Mouse (Mus musculus) WW6 (cell line): Measurements from ENCODE around the gene Cdh16.

Source experiments
- DNase-seq: peaks from one replicate; pipeline ENCODE4 v3.0.0-alpha.2; 2013; ENCODE audit warnings: low read depth, low spot score

The Cdh16 gene

GRCm38 (mm10) chr8:104577606-104578005 lies 46.6 kb downstream of the Cdh16 start:
- peak; percentile 57 for DNase-seq

DNA sequence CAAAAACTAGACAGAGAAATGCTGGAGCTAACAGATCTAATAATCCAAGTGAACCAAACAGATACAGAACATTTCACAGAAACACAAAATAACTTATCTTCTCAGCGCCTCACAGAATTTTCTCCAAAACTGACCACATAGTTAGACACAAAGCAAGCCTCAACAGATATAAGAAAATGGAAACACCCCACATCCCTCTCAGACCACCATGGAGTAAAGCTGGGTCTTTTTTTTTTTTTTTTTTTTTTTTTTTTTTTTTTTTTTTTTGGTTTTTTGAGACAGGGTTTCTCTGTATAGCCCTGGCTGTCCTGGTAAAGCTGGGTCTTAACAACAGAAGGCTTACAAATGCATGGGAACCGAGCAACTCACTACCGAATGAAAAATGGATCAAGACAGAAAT lies 47.4 kb downstream of the Cdh16 start:
- no peak for DNase-seq

DNA sequence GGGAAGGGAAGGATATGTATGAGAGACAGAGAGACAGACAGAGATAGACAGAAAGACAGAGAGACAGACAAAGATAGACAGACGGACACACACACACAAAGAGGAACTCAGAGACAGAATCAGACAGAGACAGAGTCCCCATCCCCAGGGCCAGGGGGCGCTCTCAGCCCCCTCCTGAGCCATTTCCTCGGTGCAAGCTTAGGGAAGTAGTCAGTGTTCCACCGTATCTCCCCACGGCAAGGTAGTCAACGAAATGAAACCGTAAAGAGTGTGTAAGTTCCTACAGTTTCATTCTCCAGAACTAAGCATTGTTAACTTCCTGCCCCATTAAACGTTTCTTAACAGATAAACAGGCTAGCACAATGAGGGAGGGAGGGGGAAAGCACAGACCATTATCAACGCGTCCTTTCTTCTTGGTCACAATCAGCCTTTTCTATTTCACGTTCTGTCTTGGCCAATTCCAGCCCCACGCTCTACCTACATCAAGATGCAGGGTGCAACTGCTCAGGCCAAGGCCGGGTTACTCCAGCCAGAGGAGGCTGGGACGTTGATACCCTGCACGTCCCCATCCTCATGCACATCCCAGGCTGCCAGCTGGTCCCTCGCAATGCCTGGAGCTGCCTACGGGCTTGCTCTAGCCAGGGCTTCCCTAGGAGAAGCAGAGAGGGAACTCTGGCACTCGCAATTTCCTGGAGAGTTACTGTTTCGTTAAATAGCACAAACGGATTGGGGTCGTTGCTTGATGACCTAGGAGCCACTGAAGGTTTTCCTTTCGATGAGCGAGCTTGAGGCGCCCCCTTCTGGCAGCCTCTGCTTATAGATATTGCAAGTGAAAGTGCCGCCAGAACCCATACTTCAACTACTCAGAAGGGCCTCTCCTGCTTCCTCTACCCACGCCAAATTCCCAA lies 53.5 kb downstream of the Cdh16 start:
- DNase-seq, result peak; percentile 66

- DNase-seq, result no peak
Observed at GRCm38 (mm10) chr8:104569559-104569958, 54.6 kb downstream of the Cdh16 start.

DNA sequence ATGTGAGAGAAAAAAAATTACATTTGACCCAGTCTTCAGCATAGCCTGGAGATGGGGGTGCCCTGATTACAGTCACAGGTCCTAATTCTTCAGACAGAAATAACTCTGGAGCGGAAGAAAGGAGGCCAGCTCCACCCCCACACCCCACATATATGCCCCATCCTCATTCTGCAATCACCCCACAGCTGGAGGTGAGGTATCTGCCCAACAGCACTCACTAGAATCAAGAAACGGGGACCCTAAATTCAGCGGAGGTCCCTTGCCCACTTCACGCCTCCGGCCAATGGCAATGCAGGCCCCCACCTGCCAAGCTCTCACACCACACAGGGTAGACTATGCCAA lies 58.8 kb downstream of the Cdh16 start:
- no peak for DNase-seq

DNA sequence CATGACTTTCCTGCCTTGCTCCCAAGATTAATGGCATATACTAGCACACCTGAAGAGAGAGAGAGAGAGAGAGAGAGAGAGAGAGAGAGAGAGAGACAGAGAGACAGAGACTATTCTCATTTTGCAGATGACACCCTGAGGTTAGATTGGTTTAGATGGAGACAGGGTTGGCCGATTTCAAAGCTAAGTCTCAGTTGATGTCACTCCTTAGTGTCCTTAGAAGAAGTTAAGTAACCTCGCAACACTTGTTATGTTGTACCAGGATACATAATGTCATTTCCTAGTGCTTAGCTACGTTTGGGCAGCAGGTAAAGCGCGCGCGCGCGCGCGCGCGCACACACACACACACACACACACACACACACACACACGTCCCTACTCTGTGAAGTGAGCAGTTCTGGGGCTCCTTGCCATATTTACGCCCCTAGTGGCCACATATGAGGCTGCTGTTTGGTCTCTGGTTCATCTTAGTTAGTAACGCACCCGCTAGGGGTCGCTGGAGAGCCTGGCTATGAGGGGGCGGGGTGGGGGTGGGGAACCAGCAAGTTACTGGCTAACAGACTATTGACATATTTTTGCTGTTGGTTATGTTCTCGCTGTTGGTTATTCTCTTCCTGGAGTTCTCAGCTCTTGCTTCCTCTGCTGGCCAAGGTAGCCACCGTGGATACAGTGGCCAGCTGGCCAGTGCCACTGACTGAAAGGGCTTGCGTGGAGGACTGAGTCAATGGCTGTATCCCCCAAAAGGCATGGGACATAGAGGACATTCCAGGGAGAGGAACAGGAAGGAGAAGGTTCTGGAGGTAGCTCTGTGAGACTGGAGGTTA lies 59.4 kb downstream of the Cdh16 start:
- DNase-seq, result peak; percentile 72

DNA sequence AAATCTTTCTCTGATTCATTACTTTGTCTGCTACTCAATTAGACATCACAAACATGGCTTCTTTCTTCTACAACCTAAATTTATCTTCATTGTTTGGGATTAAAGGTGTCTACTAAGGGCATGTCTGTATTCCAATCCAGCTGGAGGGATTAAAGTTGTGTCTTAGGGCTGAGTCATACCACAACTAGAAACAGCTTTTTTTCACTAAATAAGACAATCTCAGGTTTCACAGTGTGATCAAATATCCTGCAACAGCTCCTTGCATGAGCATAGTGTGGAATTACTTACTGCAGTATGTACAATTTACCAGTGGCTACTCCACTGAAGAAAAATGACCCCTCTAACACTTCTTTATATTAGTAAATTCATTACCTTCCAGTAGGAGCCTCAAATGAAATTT lies 63.5 kb downstream of the Cdh16 start:
- DNase-seq, result no peak

- DNase-seq, result no peak
Observed at GRCm38 (mm10) chr8:104557226-104557625, 67.0 kb downstream of the Cdh16 start.

DNA sequence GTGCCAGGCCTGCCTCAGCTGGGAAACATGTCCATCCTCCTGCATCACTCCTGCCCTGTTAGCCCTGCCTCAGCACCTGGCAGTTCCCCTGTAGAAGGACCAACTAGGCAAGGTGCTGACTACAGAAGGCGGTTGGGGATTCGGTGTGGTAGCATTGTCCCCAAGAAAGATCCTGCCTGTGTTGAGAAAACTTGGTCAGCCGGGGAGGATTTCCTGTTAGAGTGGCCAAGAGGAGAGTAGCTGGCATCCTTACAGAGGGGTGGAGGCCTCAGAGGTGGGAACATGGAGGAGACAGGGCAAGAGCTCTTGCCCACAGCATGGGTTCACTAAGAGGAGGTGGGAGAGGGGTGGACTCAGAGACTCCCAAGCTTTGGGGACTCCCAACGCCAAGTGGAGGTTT lies 69.0 kb downstream of the Cdh16 start:
- DNase-seq, result no peak
